Mouse (Mus musculus) lung, adult 2 months (tissue): Measurements from ENCODE around the gene Akr1b10. TPM values are rescaled to one million over a fixed set of nuclear protein-coding genes. Genes with fewer than 3 reads are reported as not detected.

Experiments used
- DNase-seq: peaks from one replicate; pipeline ENCODE4 v3.0.0; 2022
- H3K4me1 ChIP-seq: fragments of 200-500 bp; 2 replicates; pipeline ENCODE4 v1.6.1; 2011; ENCODE audit warnings: low read length; ENCODE audit not compliant: control insufficient read depth, insufficient read depth
- H3K4me3 ChIP-seq: fragments of 200-500 bp; replicated peaks from 2 replicates; pipeline ENCODE3; 2011; ENCODE audit warnings: low read depth, mild to moderate bottlenecking, control low read depth, low read length; ENCODE audit errors: extremely low read depth
- CTCF ChIP-seq: fragments of 200-500 bp; IDR thresholded peaks from 2 replicates; pipeline ENCODE4 v1.5.1; 2011; ENCODE audit warnings: mild to moderate bottlenecking, low read length, control low read depth; ENCODE audit not compliant: insufficient read depth
- POLR2A ChIP-seq: fragments of 200-500 bp; IDR thresholded peaks from 2 replicates; pipeline ENCODE4 v1.6.1; 2011; ENCODE audit warnings: low read depth, mild to moderate bottlenecking, control low read depth, low read length, borderline replicate concordance; ENCODE audit errors: extremely low read depth
- WGBS: fragments of 180-500 bp; shearing (Covaris S2); methylation state at CpG from one replicate; pipeline ENCODE4 v1.1.7; 2018; 5-methylcytosine and 5-hydroxymethylcytosine counted together
- polyA plus RNA-seq: library from polyadenylated mRNA; depleted of rRNA; stranded (reverse); fragments of >200 nt; gene quantifications from 2 replicates; pipeline ENCODE4 v1.2.3, GENCODE M21; 2012; rRNA removed

The Akr1b10 gene
- polyA plus RNA-seq, 1 experiment, result 21.2 TPM

GRCm38 (mm10) chr6:34443791-34444190, 59.8 kb downstream of the Akr1b10 start:
- Histone ChIP-seq H3K4me3 (no peak overlapping the region), H3K4me1 (no peaks in the 10 kb centered on the region)
- WGBS, result 49% methylated on average over 2 of the region's 2 CpGs
- TF ChIP-seq POLR2A (no peak), CTCF (no peak)
- no peak for DNase-seq

Other genes with a start within 250 kb of the Akr1b10 start
- 13.9 and 21.1 TPM in 2 replicates for gene Slc35b4, start 207.1 kb upstream of the Akr1b10 start, polyA plus RNA-seq
- gene Akr1b3, start 66.7 kb upstream of the Akr1b10 start, polyA plus RNA-seq, result 129 and 153 TPM in 2 replicates
- 9.1 and 13.8 TPM in 2 replicates for gene Akr1b8, start 30.1 kb upstream of the Akr1b10 start, polyA plus RNA-seq
- gene Akr1b7, start 28.1 kb downstream of the Akr1b10 start, polyA plus RNA-seq, result 0.40 and 0.73 TPM in 2 replicates
- 17.6 and 23.2 TPM in 2 replicates for gene Bpgm, start 92.0 kb downstream of the Akr1b10 start, polyA plus RNA-seq
- 24.4 and 37.4 TPM in 2 replicates for gene Cald1, start 214.3 kb downstream of the Akr1b10 start, polyA plus RNA-seq